Mouse (Mus musculus) heart, adult 8-10 months (tissue): ENCODE results near the gene Itpr2. TPM values are rescaled to one million over a fixed set of nuclear protein-coding genes. Genes with fewer than 3 reads are reported as not detected.

Experiments
- DNase-seq: peaks from one replicate; pipeline ENCODE4 v3.0.0; 2022; ENCODE audit warnings: low spot score
- total RNA-seq, 4 experiments: library from RNA; stranded (reverse); gene quantifications; 2 replicates each; pipeline ENCODE4 v1.2.4; 2022

Itpr2 gene
- total RNA-seq, 4 experiments from 2014 or later: 19.4 to 28.1 (median 21.2) TPM

DNA sequence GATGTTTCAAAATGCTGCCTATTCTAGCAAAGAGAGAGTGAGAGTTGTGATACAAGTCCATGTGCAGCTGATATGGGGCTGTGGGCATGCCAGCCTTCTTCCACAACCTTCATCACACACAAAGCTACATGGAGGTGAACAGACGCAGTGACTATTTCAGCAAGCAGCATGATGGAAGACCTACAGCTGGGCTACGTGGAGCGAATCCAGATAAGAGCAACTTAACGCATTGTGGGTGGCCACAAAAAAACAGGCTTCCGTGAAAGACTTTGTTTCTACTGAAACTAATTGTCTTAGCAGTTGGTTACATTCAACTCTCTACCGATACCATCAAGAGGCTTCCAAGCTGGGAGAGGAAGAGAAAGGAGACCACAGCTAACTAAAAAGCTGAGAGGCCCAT, 81.3 kb downstream of the Itpr2 start:
- DNase-seq: no peak

DNA sequence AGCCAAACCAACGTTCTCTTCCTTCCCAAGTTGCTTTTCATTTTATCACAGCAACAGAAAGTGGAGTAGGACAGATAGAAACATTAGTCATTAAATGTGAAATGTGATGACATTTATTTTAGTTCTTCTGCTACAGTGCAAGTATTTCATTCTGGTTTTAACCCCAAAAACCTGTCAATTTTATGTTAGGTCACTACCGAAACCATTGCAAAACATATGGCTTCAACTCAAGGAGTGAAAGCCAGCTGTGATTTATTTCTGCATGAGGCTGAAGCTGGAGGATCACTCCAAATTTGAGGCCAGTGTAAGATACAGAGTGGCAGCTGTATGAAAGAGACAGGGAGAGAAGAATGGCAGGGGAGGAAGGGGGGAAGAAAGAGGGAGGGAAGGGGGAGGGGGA, 85.6 kb downstream of the Itpr2 start:
- DNase-seq: no peak

DNA sequence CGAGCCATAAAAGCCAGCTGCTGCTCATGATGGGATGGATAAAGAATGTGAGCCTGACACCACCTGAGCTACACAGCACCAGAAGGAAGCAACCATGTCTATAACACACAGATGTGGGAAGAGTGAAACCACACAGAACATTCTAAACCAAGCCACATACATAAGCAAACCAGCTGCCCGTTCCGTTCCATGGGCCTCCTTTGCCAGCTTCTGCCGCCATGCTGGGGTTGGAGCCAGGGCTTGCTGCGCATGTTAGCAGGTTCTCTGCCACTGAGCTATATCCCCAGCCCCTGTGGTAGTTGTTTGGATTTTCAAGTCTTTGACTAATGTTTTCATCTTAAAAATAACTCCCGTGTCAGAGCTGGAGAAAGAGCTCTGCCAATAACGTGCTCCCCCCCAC, 87.9 kb downstream of the Itpr2 start:
- no peak for DNase-seq

DNA sequence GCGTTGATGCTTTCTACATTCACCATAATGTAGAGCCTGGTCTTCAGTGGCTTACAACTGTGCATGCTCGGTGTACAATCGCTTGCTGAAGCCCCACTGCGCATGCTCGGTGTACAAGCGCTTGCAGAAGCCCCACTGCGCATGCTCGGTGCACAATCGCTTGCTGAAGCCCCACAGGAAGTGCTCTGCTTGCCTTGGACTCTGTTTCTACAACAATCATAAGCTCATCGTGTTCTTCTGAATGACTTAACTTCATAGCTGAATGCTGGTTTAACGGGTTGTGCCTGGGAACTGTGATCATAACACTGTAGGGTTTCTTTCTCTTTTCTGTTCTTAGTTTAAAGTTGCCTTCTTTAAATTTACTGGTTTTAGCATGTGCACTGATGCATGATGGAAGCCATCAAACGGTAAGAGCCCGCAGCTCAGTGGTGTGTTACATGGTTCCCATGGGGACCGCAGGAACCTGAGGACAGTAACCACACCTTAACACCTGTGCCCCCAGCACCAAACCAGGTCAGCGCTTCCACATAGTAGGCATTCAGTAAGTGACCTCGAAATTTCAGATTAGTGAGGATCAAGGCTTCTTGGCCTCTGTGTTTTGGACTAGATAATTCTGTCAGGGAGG, 90.5 kb downstream of the Itpr2 start:
- DNase-seq: no peak

DNA sequence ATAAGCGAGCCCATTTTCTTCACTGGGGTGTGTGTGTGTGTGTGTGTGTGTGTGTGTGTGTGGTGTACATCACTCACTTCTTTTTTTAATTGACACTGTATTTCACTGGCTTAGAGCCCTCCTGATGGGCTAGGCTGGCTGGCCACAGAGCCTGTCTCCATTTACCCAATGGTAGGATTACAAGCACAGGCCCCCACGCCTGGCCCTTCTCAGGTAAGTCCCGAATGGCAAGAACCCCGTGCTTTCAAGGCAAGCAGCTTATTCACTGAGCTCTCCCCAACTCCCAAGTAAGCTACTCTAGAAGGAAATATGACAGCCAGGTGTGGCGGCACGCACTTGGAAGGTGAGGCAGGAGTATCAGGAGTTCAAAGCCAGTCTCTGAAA, 91.6 kb downstream of the Itpr2 start:
- DNase-seq: no peak

DNA sequence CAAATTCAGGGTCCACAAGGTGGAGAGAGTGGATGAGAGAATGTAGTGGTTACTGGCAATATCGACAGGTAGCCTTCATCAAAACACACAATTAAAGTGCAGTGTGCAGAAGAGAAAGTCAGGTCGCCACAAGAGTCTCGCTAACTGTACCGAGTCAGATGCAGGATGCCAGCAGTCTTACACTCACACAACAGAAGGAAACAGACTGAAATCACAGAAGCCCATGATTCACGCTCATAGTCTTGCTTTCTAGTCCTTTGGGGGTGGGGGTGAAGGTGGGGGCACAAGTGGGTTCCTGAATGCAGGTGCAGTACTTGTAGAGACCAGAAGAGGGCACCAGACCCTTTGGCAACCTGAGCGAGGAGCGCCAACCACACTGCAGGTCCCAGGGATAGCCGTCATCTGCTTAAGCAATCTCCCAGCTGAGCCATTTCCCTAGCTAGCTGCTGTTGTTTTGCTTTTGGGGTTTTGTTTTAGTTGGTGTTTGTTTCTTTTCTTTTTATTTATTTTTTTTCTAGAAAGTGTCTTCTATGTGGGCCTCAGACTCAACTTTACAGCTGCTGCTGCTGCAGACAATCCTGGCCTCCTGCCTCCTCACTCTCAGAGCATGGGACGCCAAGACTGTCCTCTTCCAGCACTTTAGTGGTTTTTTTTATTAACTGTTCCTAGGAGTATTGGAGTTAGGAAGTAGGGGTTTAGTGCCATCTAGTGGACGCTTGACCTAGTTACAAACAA, 92.2 kb downstream of the Itpr2 start:
- peak; percentile 81 for DNase-seq

DNA sequence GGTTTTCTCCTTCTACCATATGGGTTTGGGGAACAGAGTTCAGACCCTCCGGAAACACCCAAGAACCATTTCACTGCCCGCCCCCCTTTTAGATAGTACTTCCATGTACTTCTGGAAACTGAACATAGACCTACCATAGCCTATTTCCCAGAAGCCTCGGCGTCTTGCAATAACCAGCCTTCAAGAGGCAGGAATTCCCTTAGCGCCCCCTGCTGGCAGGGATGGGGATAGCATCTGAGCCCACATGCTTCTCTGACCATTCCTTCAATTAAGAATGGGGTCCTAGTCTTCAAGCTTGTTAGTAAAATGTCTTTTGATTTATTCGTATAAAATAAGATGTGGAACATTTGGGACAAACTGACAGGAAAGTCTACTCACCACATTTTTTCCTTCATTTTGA, 96.6 kb downstream of the Itpr2 start:
- no peak for DNase-seq

DNA sequence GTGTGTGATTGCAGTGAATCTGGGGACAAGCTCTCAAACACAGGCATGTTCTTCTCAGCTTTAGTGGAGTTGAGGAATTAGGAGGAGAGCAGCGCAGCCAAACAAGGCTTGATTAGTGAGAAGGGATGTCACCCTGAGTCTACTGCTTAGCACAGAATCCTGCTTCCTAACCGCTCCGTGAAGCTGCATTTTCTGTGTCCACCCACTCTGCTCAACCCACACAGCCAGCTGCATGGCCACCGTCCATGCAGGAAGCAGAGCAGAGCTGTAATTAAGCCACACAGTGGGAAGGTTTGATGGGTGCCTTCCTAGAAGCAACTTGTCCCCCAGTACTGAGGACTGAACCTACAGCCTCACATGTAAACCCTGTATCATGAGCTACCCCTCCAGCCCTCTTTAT, 97.1 kb downstream of the Itpr2 start:
- DNase-seq: no peak

DNA sequence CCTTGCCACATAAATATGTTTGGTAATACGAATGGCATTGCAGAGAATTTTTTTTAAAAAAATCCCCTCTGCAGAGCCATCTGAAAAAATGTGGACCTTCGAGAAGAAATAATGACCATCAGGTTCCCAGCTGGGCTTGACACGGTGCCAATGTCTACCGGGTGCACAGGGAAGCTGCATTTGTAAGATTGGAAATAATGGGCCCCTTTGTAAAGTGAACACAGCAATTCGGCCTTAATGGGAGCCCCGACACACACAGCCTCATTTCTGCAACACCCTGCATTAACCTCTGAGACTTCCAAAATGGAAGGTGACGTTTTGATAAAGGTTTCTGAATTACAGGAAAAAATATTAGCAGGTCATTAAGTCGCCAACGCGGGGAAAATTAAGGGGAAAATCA, 97.9 kb downstream of the Itpr2 start:
- DNase-seq: no peak

DNA sequence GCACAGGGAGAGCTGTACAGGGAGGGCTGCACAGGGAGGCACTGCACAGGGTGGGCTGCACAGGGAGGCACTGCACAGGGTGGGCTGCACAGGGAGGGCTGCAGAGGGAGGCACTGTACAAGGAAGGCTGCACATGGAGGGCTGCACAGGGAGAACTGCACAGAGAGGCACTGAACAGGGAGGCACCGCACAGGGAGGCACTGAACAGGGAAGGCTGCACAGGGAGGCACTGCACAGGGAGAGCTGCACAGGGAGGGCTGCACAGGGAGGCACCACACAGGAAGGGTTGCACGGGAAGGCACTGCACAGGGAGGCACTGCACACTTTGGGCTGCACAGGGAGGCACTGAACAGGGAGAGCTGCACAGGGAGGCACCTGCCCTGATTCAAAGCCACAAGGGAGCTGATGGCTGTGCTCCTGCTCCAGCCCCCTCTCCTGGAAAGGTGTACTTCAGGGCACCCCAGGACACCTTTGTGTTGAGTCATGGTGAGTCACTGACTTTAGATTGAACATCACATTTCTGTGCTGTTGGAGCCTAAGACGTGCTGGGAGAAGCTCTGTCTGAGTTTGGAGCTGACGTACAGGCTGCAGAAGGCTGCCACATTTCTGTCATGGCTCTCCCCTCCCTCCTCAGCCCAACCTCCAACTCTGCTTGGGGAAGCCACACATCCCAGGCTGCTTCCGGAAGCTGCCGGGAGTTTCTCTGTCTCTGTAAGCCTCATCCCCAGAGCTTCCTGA, 98.9 kb downstream of the Itpr2 start:
- DNase-seq: no peak

DNA sequence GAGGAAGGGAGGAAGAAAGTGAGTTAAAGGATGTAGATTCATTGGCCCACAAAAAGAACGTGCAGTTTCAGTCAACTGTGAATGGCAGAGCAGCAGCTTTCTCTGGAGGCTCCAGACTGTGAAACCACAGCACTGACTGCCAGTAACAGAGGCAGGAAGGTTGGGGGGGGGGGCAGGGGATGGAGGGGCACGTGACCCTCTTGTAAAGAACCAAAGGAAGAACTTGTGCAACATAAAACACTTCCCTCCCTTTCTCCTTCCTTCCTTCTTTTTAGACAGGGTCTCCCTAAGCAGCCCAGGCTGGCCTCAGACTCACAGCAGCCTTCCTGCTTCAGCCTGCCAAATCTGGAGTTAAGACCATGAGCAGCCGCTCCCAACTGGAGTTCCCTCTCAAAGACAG, 104.2 kb downstream of the Itpr2 start:
- DNase-seq: no peak

DNA sequence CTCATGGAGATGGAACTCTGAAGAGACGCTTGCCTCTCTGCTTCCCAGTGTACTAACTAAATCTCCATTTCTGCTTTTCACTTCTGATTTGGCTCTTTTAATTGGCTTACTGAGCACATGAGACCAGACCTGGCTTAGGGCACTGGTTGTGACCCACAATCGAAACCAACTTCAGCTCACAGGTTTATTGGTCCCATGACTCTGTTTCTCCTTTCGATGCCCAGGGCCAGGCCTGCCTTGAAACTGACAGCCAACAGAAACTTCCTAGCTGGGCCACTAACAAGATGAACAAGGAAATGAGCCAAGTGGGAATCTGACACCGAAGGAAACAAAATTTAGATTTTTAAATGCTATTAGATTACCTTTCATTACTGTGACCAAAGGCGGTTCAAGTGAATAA, 105.8 kb downstream of the Itpr2 start:
- DNase-seq: no peak

DNA sequence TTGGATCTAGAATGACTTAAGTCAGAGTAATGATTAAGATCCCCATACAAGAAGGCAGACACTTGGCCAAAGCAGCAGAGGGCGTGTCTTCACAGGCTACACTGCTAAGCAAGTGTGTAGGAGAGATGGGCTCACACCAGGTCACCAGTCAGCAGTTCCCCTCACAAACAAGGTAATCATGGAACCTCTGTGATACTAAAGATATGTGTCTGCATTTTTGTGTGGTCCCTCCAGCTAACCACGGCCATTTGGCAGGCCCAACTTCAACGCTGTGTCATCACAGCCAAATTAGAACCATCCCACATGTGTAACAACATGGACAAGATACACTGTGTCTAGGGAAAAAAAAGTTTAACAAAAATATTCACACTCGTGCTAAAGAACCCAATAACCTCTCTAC, 106.4 kb downstream of the Itpr2 start:
- DNase-seq: no peak

DNA sequence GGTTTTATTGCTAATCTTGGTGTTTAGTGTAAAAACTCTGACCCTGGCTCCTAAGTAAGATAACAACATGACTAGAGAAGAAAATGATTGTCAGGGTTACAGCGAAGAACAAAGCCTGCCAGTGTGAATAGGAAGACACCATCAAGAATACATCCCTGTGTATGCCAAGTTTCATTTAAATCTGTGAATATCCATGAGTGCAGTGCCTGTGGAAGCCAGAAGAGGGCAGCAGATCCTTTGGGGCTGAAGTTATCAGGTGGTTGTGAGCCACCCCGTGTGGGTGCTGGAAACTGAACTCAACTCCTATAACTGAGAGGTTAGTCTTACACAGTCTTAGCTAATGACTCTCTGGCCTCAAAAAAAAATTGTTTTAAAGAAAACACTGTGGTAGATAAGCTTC, 109.8 kb downstream of the Itpr2 start:
- no peak for DNase-seq

DNA sequence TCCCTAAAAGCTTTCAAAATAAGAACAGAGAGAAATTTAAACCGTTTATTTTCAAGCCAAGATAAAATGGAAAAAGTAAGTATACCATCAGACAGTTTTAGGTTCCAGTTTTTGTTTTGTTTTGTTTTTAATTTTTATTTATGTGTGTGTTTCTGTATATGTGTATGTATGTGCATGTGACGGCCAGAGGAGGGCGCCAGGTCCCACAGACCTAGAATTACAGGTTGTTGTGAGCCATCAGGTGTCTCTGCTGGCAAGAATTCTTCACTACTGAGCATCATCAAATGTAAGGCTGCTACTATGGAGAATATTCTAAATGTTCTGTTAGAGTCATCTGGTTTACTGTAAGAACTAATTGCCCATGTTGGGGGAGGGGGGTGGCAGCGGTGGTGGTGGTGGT, 111.9 kb downstream of the Itpr2 start:
- no peak for DNase-seq

DNA sequence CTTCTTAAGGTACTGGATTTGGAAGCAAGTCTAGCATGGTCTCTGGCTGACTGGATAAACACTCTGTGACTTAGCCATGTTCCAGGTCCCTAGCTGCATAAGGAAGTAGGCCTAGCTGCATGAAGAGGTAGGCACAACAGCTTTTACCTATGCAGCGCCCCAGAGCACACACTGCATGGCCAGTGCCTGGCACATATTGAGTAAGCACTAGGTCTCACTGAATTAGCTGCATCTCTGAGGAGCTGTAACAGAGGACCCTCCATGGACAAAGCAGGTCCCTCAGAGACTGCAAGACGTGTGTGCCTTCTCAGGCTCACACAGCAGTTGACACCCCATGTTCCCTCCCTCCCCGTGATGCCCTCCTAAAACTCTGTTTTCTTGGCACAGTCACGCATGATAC, 114.0 kb downstream of the Itpr2 start:
- no peak for DNase-seq

DNA sequence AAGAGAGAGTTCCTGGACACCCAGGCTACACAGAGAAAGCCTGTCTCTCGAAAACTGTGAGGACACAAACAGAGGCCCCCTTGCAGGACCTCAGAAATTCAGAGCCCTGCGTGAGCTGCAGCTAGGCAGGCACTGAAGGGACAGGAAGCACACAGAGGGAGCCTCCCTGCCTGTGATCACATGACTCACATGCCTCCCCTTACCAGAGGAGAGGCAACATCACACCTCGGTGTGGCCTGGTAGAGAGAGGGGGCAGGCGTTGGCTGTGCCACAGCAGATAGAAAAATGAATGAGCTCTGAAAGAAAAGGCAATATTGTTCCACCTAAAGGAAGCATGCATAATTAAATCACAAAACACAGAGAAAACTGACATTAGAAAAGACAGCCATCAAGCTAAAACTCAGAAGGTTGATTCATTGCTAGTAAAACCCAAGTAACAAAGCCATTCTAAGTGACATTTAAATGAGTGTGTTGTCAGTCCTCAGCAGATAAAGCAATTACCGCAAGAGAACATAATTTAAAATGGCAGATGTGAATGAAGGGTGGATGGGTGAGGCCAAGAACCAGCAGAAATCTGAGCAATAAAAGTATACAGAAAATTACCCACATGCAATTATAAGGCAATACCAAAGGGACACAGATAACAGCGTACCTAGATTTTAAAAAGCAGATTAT, 114.8 kb downstream of the Itpr2 start:
- no peak for DNase-seq

DNA sequence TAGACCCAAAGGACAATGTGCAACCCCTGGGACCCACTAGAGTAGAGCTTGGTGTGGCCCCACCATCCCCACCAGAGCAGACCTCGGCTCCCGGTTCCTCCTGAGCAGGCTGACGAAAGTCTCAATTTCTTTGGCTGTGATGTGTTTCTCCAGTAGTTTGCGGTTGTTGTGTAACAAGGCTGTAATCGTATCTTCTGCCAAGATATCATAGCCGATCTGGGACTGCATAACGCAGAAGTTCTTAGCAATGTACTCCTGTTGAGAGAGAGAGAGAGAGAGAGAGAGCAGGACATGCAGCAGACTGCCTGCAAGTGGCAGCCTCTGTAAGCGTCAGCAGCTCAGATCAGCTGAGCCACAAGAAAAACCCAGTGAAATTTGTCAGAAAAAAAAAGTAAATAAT, 122.8 kb downstream of the Itpr2 start:
- DNase-seq: no peak

DNA sequence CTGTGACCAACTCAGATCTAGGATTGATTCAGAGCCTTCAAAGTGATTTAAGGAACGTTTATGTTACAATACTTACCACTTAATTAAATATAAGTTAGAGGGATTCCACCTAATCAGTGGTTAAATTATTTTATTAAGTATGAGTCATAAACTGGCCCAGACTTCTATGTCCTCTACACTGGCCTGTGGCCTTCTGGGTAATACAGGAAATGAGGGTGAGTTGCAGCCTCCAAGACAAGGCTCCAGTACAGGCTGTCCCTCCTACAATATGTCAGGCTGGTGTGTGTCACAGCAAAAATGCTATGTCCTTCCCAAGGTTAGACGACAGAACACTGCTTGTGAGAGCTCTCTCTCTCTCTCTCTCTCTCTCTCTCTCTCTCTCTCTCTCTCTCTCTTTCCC, 130.5 kb downstream of the Itpr2 start:
- DNase-seq: no peak

DNA sequence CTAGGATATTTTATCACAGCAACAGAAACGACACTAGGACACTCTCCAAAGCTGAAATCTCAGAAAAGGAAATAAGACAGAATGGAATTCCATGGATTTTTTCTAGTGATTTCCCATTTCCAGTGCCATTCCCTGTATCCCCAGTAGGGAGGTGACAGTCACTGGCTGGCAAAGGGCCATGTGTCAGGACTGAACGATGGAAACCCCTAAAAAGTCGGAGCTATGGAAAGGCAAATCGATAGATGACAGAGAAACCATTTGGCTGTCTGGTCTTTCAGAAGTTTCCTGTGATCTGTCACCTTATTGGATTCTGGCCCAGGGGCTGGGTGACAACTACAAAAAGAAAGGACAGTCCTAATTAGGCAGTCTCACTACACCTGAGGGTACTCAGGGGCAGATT, 135.8 kb downstream of the Itpr2 start:
- no peak for DNase-seq

DNA sequence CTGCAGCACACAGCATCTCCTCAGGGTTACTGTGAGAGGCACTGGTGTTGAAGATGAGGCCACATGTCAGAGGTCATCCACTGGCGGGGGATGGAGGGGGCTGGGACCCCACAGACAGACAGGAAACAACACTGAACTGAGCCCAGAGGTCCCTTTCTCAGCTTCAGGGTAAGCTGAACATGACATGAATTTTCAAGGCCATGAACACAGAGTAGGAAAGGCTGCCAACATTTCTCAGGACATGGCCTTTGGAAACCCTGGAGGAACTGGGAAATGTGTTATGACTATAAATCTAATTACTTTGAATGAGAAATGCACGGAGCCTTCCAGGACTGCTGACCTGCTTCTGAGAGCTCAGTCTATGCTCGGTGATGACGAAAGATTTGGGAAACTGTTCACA, 144.1 kb downstream of the Itpr2 start:
- no peak for DNase-seq

DNA sequence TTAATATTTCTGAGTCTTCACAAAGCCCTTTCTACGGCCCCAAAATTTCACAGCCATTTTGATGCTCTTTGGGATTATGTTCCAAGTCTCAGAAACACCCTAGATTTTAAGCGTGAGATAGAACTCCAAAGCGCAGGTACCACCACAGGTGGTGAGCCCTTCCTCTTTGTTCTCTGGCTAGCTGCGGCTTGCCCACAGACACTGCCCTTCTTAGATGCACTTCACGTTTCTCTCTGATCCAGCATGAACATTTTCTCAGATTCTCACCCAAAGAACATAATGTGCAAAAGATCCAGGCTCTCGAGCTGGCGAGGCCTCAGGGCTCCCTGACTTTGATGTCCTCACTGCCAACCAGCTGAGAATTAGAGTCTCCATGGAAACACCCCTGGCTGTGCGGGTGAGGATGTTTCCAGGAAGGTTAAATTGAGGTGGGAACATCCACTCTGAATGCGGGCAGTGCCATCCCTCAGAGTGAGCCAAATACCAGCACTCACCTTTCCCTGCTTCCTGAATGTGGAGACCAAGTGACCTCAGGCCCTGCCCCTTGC, 149.7 kb downstream of the Itpr2 start:
- no peak for DNase-seq
